Mouse (Mus musculus): ENCODE results near the gene Gm21981. TPM values are rescaled to one million over a fixed set of nuclear protein-coding genes. Genes with fewer than 3 reads are reported as not detected.
"Not testable (repeated sequence)": the region's sequence is repeated elsewhere in the genome, so short reads cannot be mapped to it uniquely, and the experiment has no call there.

Gene Gm21981
- polyA plus RNA-seq, 1 experiment from 2014 or later, result 0.26 TPM

- WGBS, result 77% methylated on average over 5 of the region's 5 CpGs
- Histone ChIP-seq H3K36me3 (ENCODE audit: control insufficient read depth, insufficient read depth, low read length) (no peaks in the 10 kb centered on the region), H3K4me2 (ENCODE audit: low read depth, low read length) (no peak overlapping the region), H3K9ac (ENCODE audit: low read depth, low read length) (no peak overlapping the region), H3K9me3 (ENCODE audit: control insufficient read depth, low read length) (no peaks in the 10 kb centered on the region), H3K4me3 (ENCODE audit: low read length) (no peak overlapping the region), H3K27ac (ENCODE audit: low read length) (no peak overlapping the region), H3K27me3 (replicated peaks; ENCODE audit: control insufficient read depth, insufficient read depth, low read length) (no peaks in the 10 kb centered on the region), H3K4me1 (ENCODE audit: control insufficient read depth, insufficient read depth, low read length) (peaks cover 2% of the 10 kb centered on the region; the same call in 1 of the 2 replicates)
- ATAC-seq, result no peak
Observed at GRCm38 (mm10) chr17:47655697-47656096, 38.6 kb downstream of the Gm21981 start.

- WGBS, result 95% methylated on average over 8 of the region's 8 CpGs
- H3K27ac ChIP-seq (ENCODE audit: low read length); H3K4me3 ChIP-seq (ENCODE audit: low read length); H3K27me3 ChIP-seq (replicated peaks; ENCODE audit: control insufficient read depth, insufficient read depth, low read length); H3K4me1 ChIP-seq (ENCODE audit: control insufficient read depth, insufficient read depth, low read length); H3K9me3 ChIP-seq (ENCODE audit: control insufficient read depth, low read length); H3K4me2 ChIP-seq (ENCODE audit: low read depth, low read length); ATAC-seq; H3K9ac ChIP-seq (ENCODE audit: low read depth, low read length); H3K36me3 ChIP-seq (ENCODE audit: control insufficient read depth, insufficient read depth, low read length): not testable (repeated sequence)
Observed at GRCm38 (mm10) chr17:47654346-47654745, 39.9 kb downstream of the Gm21981 start.

- 85% methylated on average over 2 of the region's 2 CpGs for WGBS
- Histone ChIP-seq H3K4me1 (ENCODE audit: control insufficient read depth, insufficient read depth, low read length) (peaks cover 2% of the 10 kb centered on the region; the same call in 1 of the 2 replicates), H3K27me3 (replicated peaks; ENCODE audit: control insufficient read depth, insufficient read depth, low read length) (no peaks in the 10 kb centered on the region), H3K36me3 (ENCODE audit: control insufficient read depth, insufficient read depth, low read length) (no peaks in the 10 kb centered on the region), H3K9ac (ENCODE audit: low read depth, low read length) (no peak overlapping the region), H3K4me2 (ENCODE audit: low read depth, low read length) (no peak overlapping the region), H3K9me3 (ENCODE audit: control insufficient read depth, low read length) (no peaks in the 10 kb centered on the region), H3K27ac (ENCODE audit: low read length) (no peak overlapping the region), H3K4me3 (ENCODE audit: low read length) (no peak overlapping the region)
- ATAC-seq, result no peak
Observed at GRCm38 (mm10) chr17:47651953-47652352, 42.3 kb downstream of the Gm21981 start.

- Histone ChIP-seq H3K27ac (ENCODE audit: low read length) (no peak overlapping the region), H3K4me3 (ENCODE audit: low read length) (no peak overlapping the region), H3K36me3 (ENCODE audit: control insufficient read depth, insufficient read depth, low read length) (no peaks in the 10 kb centered on the region), H3K4me2 (ENCODE audit: low read depth, low read length) (no peak overlapping the region), H3K4me1 (ENCODE audit: control insufficient read depth, insufficient read depth, low read length) (no peaks in the 10 kb centered on the region), H3K9me3 (ENCODE audit: control insufficient read depth, low read length) (no peaks in the 10 kb centered on the region), H3K9ac (ENCODE audit: low read depth, low read length) (no peak overlapping the region), H3K27me3 (replicated peaks; ENCODE audit: control insufficient read depth, insufficient read depth, low read length) (no peaks in the 10 kb centered on the region)
- no peak for ATAC-seq
- 73% methylated on average over 4 of the region's 4 CpGs for WGBS
Observed at GRCm38 (mm10) chr17:47648966-47649365, 45.3 kb downstream of the Gm21981 start.

- no peaks in the 10 kb centered on the region for H3K27me3 ChIP-seq (replicated peaks; ENCODE audit: control insufficient read depth, insufficient read depth, low read length)
- H3K4me3 ChIP-seq (ENCODE audit: low read length), result no peak overlapping the region
- 90% methylated on average over 1 of the region's 1 CpGs for WGBS
- H3K27ac ChIP-seq (ENCODE audit: low read length), result no peak overlapping the region
- H3K9me3 ChIP-seq (ENCODE audit: control insufficient read depth, low read length), result no peaks in the 10 kb centered on the region
- ATAC-seq, result no peak
- H3K4me1 ChIP-seq (ENCODE audit: control insufficient read depth, insufficient read depth, low read length), result no peaks in the 10 kb centered on the region
- no peaks in the 10 kb centered on the region for H3K36me3 ChIP-seq (ENCODE audit: control insufficient read depth, insufficient read depth, low read length)
- H3K4me2 ChIP-seq (ENCODE audit: low read depth, low read length), result no peak overlapping the region
- H3K9ac ChIP-seq (ENCODE audit: low read depth, low read length), result no peak overlapping the region
Observed at GRCm38 (mm10) chr17:47646683-47647082, 47.6 kb downstream of the Gm21981 start.

GRCm38 (mm10) chr17:47642992-47643391 lies 51.3 kb downstream of the Gm21981 start:
- no peak overlapping the region for H3K4me3 ChIP-seq (ENCODE audit: low read length)
- H3K4me1 ChIP-seq (ENCODE audit: control insufficient read depth, insufficient read depth, low read length), result no peaks in the 10 kb centered on the region
- no peaks in the 10 kb centered on the region for H3K36me3 ChIP-seq (ENCODE audit: control insufficient read depth, insufficient read depth, low read length)
- WGBS, result 83% methylated on average over 2 of the region's 2 CpGs
- no peak overlapping the region for H3K9ac ChIP-seq (ENCODE audit: low read depth, low read length)
- no peak overlapping the region for H3K4me2 ChIP-seq (ENCODE audit: low read depth, low read length)
- no peak overlapping the region for H3K27ac ChIP-seq (ENCODE audit: low read length)
- H3K27me3 ChIP-seq (replicated peaks; ENCODE audit: control insufficient read depth, insufficient read depth, low read length), result no peaks in the 10 kb centered on the region
- no peaks in the 10 kb centered on the region for H3K9me3 ChIP-seq (ENCODE audit: control insufficient read depth, low read length)
- ATAC-seq, result no peak

Other genes with a start within 250 kb of the Gm21981 start
- gene Taf8, start 192.2 kb downstream of the Gm21981 start, polyA plus RNA-seq (2015; fragmentation: Nextera tagmentation; extraction: Ambion mirVana), result 19.1 and 20.4 TPM in 2 replicates
- 371 and 393 TPM in 2 replicates for gene Ccnd3, start 189.4 kb downstream of the Gm21981 start, polyA plus RNA-seq (2015; fragmentation: Nextera tagmentation; extraction: Ambion mirVana)
- gene Bysl, start 83.0 kb downstream of the Gm21981 start, polyA plus RNA-seq (2015; fragmentation: Nextera tagmentation; extraction: Ambion mirVana), result 17.7 and 22.0 TPM in 2 replicates
- gene Med20, start 82.9 kb downstream of the Gm21981 start, polyA plus RNA-seq (2015; fragmentation: Nextera tagmentation; extraction: Ambion mirVana), result 40.4 and 41.4 TPM in 2 replicates
- 0.73 and 0.78 TPM in 2 replicates for gene Gm20517, start 82.9 kb downstream of the Gm21981 start, polyA plus RNA-seq (2015; fragmentation: Nextera tagmentation; extraction: Ambion mirVana)
- gene Usp49, start 63.8 kb downstream of the Gm21981 start, polyA plus RNA-seq (2015; fragmentation: Nextera tagmentation; extraction: Ambion mirVana), result 3.8 and 4.2 TPM in 2 replicates
- gene Tomm6, start 6.1 kb downstream of the Gm21981 start, polyA plus RNA-seq (2015; fragmentation: Nextera tagmentation; extraction: Ambion mirVana), result 426 and 427 TPM in 2 replicates
- 3.2 and 4.4 TPM in 2 replicates for gene Frs3, start 5.4 kb downstream of the Gm21981 start, polyA plus RNA-seq (2015; fragmentation: Nextera tagmentation; extraction: Ambion mirVana)
- 0.69 and 1.8 TPM in 2 replicates for gene Prickle4, start 281 bp upstream of the Gm21981 start, polyA plus RNA-seq (2015; fragmentation: Nextera tagmentation; extraction: Ambion mirVana)
- gene Pgc, start 32.4 kb upstream of the Gm21981 start, polyA plus RNA-seq (2015; fragmentation: Nextera tagmentation; extraction: Ambion mirVana), result 0.28 and 0.68 TPM in 2 replicates
- gene Tfeb, start 42.6 kb upstream of the Gm21981 start, polyA plus RNA-seq (2015; fragmentation: Nextera tagmentation; extraction: Ambion mirVana), result 30.7 and 37.8 TPM in 2 replicates
- gene Mdfi, start 140.2 kb upstream of the Gm21981 start, polyA plus RNA-seq (2015; fragmentation: Nextera tagmentation; extraction: Ambion mirVana), result 6.5 and 8.8 TPM in 2 replicates
- gene Foxp4, start 230.2 kb upstream of the Gm21981 start, polyA plus RNA-seq (2015; fragmentation: Nextera tagmentation; extraction: Ambion mirVana), result 12.5 and 13.6 TPM in 2 replicates